Mouse (Mus musculus): ENCODE measurements around the gene Vps13a. TPM values are rescaled to one million over a fixed set of nuclear protein-coding genes. Genes with fewer than 3 reads are reported as not detected.
"Not testable (repeated sequence)": the region's sequence is repeated elsewhere in the genome, so short reads cannot be mapped to it uniquely, and the experiment has no call there.

Vps13a gene
- total RNA-seq, 4 experiments from 2014 or later, result 30.8 to 42.7 (median 40.3) TPM

- no peak for DNase-seq (ENCODE audit: low spot score)
These were observed 13.3 kb downstream of the Vps13a start for GRCm38 (mm10) chr19:16767407-16767806.

GRCm38 (mm10) chr19:16757439-16757838 is 23.3 kb downstream of the Vps13a start:
- DNase-seq (ENCODE audit: low spot score), result not testable (repeated sequence)

- no peak for DNase-seq (ENCODE audit: low spot score)
These were observed 24.9 kb downstream of the Vps13a start for GRCm38 (mm10) chr19:16755854-16756253.

DNA sequence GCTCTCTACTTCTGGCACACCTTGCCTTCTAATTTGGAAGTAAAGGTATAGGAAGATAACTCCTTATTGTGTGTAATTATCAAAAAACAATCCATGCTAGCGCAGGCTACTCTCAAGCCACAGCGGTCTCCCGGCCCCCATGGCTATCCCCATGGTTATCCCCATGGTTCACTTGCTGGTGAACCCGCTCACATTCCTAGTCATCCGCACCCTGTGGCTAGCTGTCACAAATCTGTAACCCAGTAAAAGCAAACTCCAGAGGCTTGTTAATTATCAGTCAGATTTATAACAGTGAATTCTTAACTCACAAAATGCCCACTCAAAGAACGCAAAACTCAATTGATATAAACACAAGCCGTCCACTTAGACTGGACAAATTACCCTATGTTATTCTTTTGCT is 25.5 kb downstream of the Vps13a start:
- DNase-seq (ENCODE audit: low spot score), result no peak

DNA sequence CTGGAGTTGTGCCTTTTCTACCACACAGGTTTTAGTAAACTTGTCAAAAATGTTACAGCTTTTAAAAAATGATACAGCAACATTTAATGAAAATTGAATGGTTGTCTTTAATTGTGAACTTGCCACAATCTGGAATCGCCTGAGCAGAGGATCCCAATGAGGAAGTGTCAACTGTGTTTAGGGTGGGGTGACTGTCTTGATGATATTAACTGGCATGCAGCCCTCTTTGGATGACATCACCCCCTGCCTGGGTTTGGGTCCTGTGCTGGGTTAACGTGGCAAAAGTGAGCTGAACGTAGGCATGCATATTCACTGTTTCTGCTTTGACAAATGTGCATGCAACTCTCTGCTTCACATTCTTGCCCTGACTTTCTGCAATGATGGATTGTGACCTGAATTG is 27.6 kb downstream of the Vps13a start:
- no peak for DNase-seq (ENCODE audit: low spot score)

- DNase-seq (ENCODE audit: low spot score), result no peak
These were observed 43.9 kb downstream of the Vps13a start for GRCm38 (mm10) chr19:16736854-16737253.

DNA sequence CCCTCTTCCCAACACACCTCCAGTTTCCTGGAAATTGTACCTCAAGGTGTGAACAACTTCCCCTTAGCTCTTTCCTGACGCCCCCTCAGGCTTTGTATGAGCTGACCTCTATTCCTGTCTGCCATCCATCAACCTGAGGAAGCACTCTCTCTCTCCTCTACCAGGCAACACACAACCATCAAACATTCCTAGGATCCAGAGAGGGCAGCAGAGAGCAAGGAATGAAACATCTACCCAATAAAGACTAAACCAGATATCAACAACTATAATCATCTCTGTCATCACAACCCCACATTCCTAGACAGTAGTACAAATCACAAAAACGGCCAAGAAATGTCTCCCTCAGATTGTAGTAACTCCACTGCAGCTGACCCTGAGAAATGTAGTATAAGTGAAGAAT is 52.0 kb downstream of the Vps13a start:
- DNase-seq (ENCODE audit: low spot score), result no peak

GRCm38 (mm10) chr19:16715249-16715648 is 65.5 kb downstream of the Vps13a start:
- DNase-seq (ENCODE audit: low spot score), result no peak

GRCm38 (mm10) chr19:16701790-16702189 is 78.9 kb downstream of the Vps13a start:
- DNase-seq (ENCODE audit: low spot score), result no peak

DNA sequence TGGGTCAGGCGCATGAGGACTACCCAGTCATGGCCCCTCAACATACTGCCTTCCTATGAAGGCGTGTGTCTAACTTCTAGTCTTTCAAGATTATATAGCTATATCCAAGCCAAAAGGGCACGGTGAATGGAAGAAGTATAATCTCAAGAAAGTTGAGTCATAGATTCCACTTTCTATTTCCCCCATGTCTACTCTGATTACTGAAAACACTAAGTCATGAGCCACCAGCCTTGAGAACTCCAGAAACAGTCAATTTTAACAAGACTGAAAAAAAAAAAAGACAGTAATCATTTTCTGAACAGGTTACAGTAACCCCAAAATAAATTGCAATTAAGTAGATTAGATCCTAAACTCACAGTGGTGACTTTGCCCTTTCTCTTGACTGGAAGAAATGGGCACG is 95.8 kb downstream of the Vps13a start:
- DNase-seq (ENCODE audit: low spot score), result no peak

GRCm38 (mm10) chr19:16684210-16684609 is 96.5 kb downstream of the Vps13a start:
- DNase-seq (ENCODE audit: low spot score), result no peak

DNA sequence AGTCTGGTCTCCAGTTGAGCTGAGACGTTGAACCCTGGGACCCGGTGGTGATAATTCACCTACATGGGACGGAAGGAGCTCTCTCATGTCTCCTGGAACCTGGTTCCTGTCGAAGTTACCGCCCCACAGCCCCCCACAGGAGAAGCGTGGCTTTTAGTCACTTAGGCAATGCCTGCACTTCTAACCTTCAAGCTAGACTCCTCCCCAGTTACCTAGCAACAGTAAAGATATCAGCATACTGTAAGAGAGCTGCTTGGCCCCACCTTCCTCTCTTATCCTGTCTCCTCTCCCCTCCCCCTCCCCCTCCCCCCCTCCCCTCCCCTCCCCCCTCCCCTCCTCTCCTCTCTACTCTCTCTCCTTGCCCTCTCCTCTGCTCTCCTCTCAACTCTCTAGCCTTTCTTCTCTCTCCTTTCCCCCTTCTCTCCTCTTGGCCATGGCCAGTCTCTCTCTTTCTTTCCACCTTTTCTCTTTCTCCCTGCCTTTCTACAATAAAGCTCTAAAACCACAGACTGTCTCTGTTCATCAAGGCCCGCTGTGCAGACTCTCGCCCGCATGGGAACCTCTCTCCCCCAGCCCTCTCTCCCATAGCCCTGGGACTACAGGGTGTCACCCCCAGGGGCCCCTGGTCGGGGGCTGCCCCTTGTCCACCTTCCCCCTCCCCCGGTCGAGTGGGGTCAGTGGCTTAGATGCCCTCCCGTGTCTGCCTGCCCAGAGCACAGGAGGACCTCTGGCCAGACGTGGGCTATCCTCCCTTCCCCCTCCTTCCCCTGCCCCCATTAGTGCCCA is 154.9 kb downstream of the Vps13a start:
- DNase-seq (ENCODE audit: low spot score), result no peak

GRCm38 (mm10) chr19:16624994-16625393 is 155.7 kb downstream of the Vps13a start:
- no peak for DNase-seq (ENCODE audit: low spot score)

GRCm38 (mm10) chr19:16623154-16623553 is 157.6 kb downstream of the Vps13a start:
- no peak for DNase-seq (ENCODE audit: low spot score)

- DNase-seq (ENCODE audit: low spot score), result no peak
These were observed 173.1 kb downstream of the Vps13a start for GRCm38 (mm10) chr19:16607634-16608033.

DNA sequence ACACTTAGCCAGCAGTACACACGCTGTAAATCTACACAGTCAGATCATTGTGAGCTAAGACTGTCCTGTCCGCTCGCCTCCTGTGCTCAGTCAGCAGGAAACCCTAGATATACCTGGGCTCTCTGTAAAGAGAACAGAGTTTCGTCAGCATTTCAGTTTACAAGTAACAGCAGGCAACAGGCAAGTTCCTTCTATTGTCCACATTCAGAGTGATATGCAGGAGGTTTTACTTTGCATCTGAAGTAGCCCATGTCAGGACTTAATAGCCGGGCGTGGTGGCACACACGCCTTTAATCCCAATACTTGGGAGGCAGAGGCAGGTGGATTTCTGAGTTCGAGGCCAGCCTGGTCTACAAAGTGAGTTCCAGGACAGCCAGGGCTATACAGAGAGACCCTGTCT is 178.7 kb downstream of the Vps13a start:
- no peak for DNase-seq (ENCODE audit: low spot score)

- DNase-seq (ENCODE audit: low spot score), result peak; percentile 85
These were observed 181.3 kb downstream of the Vps13a start for GRCm38 (mm10) chr19:16599298-16599970.

DNA sequence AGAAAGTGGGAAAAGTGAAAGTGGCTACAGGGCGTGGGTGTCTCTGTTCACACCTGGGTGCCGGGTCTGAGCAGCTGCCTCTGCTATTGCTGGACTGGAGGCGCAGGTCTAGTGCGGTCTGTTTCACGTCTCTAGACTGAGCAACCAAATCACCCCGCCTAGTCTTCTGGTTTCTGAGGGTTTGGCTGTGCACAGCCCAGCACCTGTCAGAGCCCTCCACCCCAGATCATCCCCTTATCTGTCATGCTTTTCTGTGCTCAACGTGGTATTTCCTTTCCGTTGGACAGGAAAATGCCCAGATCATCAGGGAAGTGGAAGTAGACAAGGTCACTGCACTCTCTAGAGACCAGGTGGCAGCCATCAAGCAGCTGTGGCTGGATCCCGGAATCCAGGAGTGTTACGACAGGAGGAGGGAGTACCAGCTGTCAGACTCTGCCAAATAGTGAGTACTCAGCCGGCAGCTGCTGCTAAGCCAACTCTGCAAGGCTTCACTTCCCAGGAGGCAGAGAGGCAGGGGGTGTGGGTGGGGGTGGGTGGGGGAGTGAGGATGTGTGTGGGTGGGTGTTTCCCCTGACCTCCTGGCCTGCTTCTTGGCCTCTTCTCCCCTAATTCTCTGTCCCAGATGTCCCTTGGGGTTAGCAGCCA is 182.0 kb downstream of the Vps13a start:
- DNase-seq (ENCODE audit: low spot score), result no peak

DNA sequence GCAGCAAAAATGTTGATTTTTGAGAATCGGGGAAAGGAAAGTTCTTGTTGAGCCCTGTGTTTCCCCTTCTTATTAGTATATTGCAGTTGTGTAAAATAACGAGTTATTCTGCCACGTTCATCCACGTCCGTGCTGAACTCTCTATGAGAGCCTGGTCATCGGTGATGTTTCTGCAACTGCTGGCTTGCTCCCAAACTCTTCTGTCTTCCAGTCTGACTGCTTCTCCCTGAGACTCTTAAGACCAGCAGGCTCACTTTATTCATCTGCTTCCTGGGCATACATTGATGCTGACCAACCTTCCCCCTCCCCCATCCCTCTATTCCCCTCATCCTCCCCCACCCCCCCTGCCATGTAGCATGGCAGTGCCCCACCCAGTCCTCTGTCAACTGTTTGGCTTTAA is 183.5 kb downstream of the Vps13a start:
- no peak for DNase-seq (ENCODE audit: low spot score)

DNA sequence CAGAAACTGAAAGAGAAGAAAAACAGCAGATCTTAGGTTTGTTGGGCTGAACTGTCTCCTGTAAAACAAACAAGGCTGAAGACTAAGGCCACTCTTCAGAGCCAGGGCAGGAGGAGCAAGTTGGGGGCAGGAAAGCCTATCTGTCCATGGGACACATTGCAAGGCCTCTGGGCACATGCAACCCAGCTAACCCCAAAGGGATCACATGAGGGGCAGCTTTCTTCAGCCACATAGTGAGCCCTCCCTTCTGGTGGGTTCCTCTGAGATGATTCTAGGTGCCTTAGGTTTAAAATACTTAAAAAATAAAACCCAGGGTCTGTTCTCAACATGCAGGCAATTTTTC is 186.8 kb downstream of the Vps13a start:
- DNase-seq (ENCODE audit: low spot score), result no peak

DNA sequence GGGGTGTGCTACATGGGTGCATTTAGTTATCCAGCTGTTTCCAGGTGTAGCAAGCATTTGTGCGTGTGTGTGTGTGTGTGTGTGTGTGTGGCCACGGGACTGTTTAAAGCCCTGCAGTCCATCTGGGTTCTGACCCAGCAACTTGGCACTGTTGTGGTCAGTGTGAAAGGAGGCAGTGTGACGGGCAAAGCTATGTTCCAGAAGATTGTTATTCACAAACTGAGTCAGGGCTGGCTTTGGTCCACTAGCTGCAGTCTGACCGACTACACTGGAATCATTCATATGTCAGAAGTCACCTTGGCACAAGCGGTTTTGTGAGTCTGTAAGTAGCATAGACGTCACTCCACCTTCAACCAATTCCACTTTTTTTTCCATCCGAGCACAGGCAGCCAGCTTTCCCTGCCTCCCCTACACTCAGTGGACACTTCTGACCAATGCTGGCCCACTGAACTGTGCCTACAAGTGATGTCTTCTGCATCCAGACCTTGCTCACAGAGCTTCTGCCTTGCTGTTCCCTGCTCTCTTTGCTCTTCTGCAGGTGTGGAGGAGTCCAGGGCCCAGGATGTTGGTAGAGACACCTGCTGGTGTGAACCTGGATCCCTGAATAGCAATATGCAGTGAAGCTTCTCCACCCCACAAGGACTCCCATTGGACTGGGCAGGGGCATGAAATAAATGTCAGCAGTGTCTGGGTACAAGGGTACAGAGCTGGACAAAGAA is 187.3 kb downstream of the Vps13a start:
- DNase-seq (ENCODE audit: low spot score), result no peak

- DNase-seq (ENCODE audit: low spot score), result peak; percentile 7
These were observed 195.4 kb downstream of the Vps13a start for GRCm38 (mm10) chr19:16585379-16585778.
